Mouse (Mus musculus) MEL (cell line): Measurements from ENCODE around the gene Gm45521.

Source experiments
- CHD2 ChIP-seq: IDR thresholded peaks from 2 replicates; pipeline ENCODE4 v1.6.1; 2011; ENCODE audit warnings: low read length, improper control_type of control experiment
- CTCF ChIP-seq, 3 experiments: IDR thresholded peaks in 2 of 3; conservative IDR thresholded peaks in 1 of 3; 2 replicates each; pipeline ENCODE4 v1.5.1; 2011 to 2012; ENCODE audit warnings: low read length in 3 of 3, low read depth in 2 of 3, mild to moderate bottlenecking in 2 of 3, improper control_type of control experiment in 1 of 3, inconsistent platforms in 1 of 3, mixed read lengths in 1 of 3, moderate library complexity in 1 of 3; ENCODE audit not compliant: control insufficient read depth in 1 of 3, insufficient read depth in 1 of 3, poor library complexity in 1 of 3, severe bottlenecking in 1 of 3
- EP300 ChIP-seq, 2 experiments: IDR thresholded peaks; 2 replicates each; pipeline ENCODE4 v1.6.1; 2011; ENCODE audit warnings: improper control_type of control experiment in 2 of 2, low read length in 2 of 2, low read depth in 1 of 2, mild to moderate bottlenecking in 1 of 2
- GABPA ChIP-seq: IDR thresholded peaks from 2 replicates; pipeline ENCODE4 v1.6.1; 2012; ENCODE audit warnings: low read depth, mild to moderate bottlenecking, inconsistent platforms, low read length, improper control_type of control experiment, moderate library complexity
- GATA1 ChIP-seq: IDR thresholded peaks from 2 replicates; pipeline ENCODE4 v1.6.1; 2011; ENCODE audit warnings: low read depth, low read length, improper control_type of control experiment
- MAZ ChIP-seq: IDR thresholded peaks from 2 replicates; pipeline ENCODE4 v1.6.1; 2012; ENCODE audit warnings: low read depth, mild to moderate bottlenecking, inconsistent platforms, low read length, improper control_type of control experiment
- MYC ChIP-seq: IDR thresholded peaks from 2 replicates; pipeline ENCODE4 v1.6.1; 2011; ENCODE audit warnings: low read depth, mild to moderate bottlenecking, low read length, improper control_type of control experiment, moderate library complexity
- NRF1 ChIP-seq: IDR thresholded peaks from 2 replicates; pipeline ENCODE4 v1.6.1; 2014; ENCODE audit warnings: low read depth, mild to moderate bottlenecking, inconsistent platforms, low read length, improper control_type of control experiment, moderate library complexity; ENCODE audit not compliant: poor library complexity, insufficient read depth, severe bottlenecking
- POLR2A ChIP-seq, 2 experiments: IDR thresholded peaks; 2 replicates each; pipeline ENCODE4 v1.6.1; 2011 to 2012; ENCODE audit warnings: low read length in 2 of 2, mild to moderate bottlenecking in 2 of 2, control low read depth in 1 of 2, improper control_type of control experiment in 1 of 2, low read depth in 1 of 2, moderate library complexity in 1 of 2; ENCODE audit not compliant: control insufficient read depth in 1 of 2, insufficient read depth in 1 of 2, poor library complexity in 1 of 2
- SIN3A ChIP-seq: IDR thresholded peaks from 2 replicates; pipeline ENCODE4 v1.6.1; 2012; ENCODE audit warnings: low read length, improper control_type of control experiment, inconsistent platforms
- ZNF384 ChIP-seq: IDR thresholded peaks from 2 replicates; pipeline ENCODE4 v1.6.1; 2012; ENCODE audit warnings: low read depth, mild to moderate bottlenecking, inconsistent platforms, low read length, improper control_type of control experiment

DNA sequence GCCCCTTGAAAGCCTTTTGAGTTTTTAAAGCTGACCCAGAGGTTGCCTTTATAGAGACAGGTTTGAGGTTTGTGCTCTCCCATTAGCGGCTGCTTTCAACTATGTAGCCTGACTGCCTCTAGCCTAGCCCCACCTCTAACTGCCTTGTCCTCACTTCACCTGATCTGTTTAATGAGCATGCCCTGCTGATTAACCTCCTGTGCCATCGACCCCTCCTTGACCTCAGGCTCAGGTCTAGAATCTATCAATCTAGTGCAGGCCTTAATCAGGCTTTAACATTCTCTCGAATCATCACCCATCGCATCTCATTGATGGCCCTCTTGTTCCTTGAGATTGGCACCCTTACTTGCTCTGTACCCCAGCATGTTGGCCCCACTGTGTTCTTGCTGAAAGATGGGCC, 42.6 kb upstream of the Gm45521 start:
- TF ChIP-seq POLR2A (IDR thresholded peaks at IDR 0.05; ENCODE audit: control insufficient read depth in 1 of 2, insufficient read depth in 1 of 2, low read depth in 1 of 2, low read length in 2 of 2, poor library complexity in 1 of 2) = no peak
- no peak for TF ChIP-seq NRF1
- TF ChIP-seq GABPA = no peak
- peak; percentile 19 to 57; a peak in 2 of 4 replicates for TF ChIP-seq EP300 (IDR thresholded peaks at IDR 0.05; ENCODE audit: low read depth in 1 of 2, low read length in 2 of 2)
- TF ChIP-seq CTCF (IDR thresholded peaks at IDR 0.05 in 2 of 3, conservative IDR thresholded peaks at IDR 0.05 in 1 of 3; ENCODE audit: control insufficient read depth in 1 of 3, insufficient read depth in 1 of 3, low read depth in 2 of 3, low read length in 3 of 3, poor library complexity in 1 of 3, severe bottlenecking in 1 of 3) = no peak
- TF ChIP-seq ZNF384 = no peak
- no peak for TF ChIP-seq CHD2
- TF ChIP-seq GATA1 = no peak
- TF ChIP-seq MYC = no peak
- no peak for TF ChIP-seq SIN3A
- no peak for TF ChIP-seq MAZ
